Mouse (Mus musculus): ENCODE results near the gene Nsfl1c. TPM values are rescaled to one million over a fixed set of nuclear protein-coding genes. Genes with fewer than 3 reads are reported as not detected.

Nsfl1c gene
- 134 TPM for total RNA-seq (2023)

GRCm38 (mm10) chr2:151494035-151494803, at the start of gene Nsfl1c:
TSS of gene Nsfl1c (plus strand) at chr2:151494182.

GRCm38 (mm10) chr2:151476053-151476452, 17.9 kb upstream of the Nsfl1c start, which contains the start of gene 4921509C19Rik:
TSS of gene 4921509C19Rik (minus strand) at chr2:151476153.

GRCm38 (mm10) chr2:151542323-151543062, 48.5 kb downstream of the Nsfl1c start, which contains the start of gene Fkbp1a:
TSS of gene Fkbp1a (plus strand) at chr2:151542483.

Other genes starting within 250 kb of the Nsfl1c start
- not detected for gene 4921509C19Rik, start 18.0 kb upstream of the Nsfl1c start, total RNA-seq (2023)
- gene Fkbp1a, start 48.3 kb downstream of the Nsfl1c start, total RNA-seq (2023), result 176 TPM
- 11.5 TPM for gene Sdcbp2, start 78.4 kb downstream of the Nsfl1c start, total RNA-seq (2023)
- gene Snph, start 138.4 kb downstream of the Nsfl1c start, total RNA-seq (2023), result 9.8 TPM
- not detected for gene Rad21l, start 174.4 kb downstream of the Nsfl1c start, total RNA-seq (2023)
- not detected for gene Tmem74b, start 207.8 kb downstream of the Nsfl1c start, total RNA-seq (2023)

Data from CD4-positive naive resting alpha-beta T cell, adult 57 days (primary cell).